Mouse (Mus musculus): ENCODE results near the gene Tssk1.

GRCm38 (mm10) chr16:17938187-17938586, 44.2 kb downstream of the Tssk1 start:
- no peak for TF ChIP-seq PAX5 (IDR thresholded peaks at IDR 0.05; ENCODE audit: low read length)
- no peak for TF ChIP-seq EP300 (IDR thresholded peaks at IDR 0.05; ENCODE audit: low read length)
- no peak for TF ChIP-seq POLR2A (IDR thresholded peaks at IDR 0.05; ENCODE audit: low read depth, low read length)

All from CH12.LX (cell line).